Mouse (Mus musculus) myocyte (in vitro differentiated cells): ENCODE results near the gene 0610010K14Rik.

Experiments
- CEBPB ChIP-seq: IDR thresholded peaks from 2 replicates; pipeline ENCODE4 v1.6.1; 2011; ENCODE audit warnings: mild to moderate bottlenecking, moderate library complexity; ENCODE audit not compliant: poor library complexity, insufficient read depth, severe bottlenecking
- E2F4 ChIP-seq: IDR thresholded peaks from one replicate; pipeline ENCODE4 v1.6.1; 2011; ENCODE audit warnings: mild to moderate bottlenecking, control low read depth, moderate library complexity; ENCODE audit not compliant: insufficient read depth
- MYOD1 ChIP-seq, 3 experiments: IDR thresholded peaks; one replicate each; pipeline ENCODE4 v1.6.1; 2011; ENCODE audit warnings: control low read depth in 2 of 3, low read depth in 2 of 3, mild to moderate bottlenecking in 2 of 3, moderate library complexity in 1 of 3; ENCODE audit not compliant: insufficient read length in 2 of 3, control insufficient read depth in 1 of 3
- POLR2A ChIP-seq: IDR thresholded peaks from one replicate; pipeline ENCODE4 v1.6.1; 2011; ENCODE audit warnings: low read depth, mild to moderate bottlenecking, control low read depth, moderate library complexity; ENCODE audit not compliant: insufficient read length
- POLR2AphosphoS2 ChIP-seq: IDR thresholded peaks from one replicate; pipeline ENCODE4 v1.6.1; 2011; ENCODE audit warnings: low read depth, control low read depth; ENCODE audit not compliant: insufficient read length
- TCF12 ChIP-seq: IDR thresholded peaks from one replicate; pipeline ENCODE4 v1.6.1; 2011; ENCODE audit warnings: mild to moderate bottlenecking, control low read depth; ENCODE audit not compliant: poor library complexity, insufficient read depth, severe bottlenecking
- TCF3 ChIP-seq: IDR thresholded peaks from one replicate; pipeline ENCODE4 v1.6.1; 2011; ENCODE audit warnings: low read depth, control low read depth; ENCODE audit not compliant: insufficient read length

DNA sequence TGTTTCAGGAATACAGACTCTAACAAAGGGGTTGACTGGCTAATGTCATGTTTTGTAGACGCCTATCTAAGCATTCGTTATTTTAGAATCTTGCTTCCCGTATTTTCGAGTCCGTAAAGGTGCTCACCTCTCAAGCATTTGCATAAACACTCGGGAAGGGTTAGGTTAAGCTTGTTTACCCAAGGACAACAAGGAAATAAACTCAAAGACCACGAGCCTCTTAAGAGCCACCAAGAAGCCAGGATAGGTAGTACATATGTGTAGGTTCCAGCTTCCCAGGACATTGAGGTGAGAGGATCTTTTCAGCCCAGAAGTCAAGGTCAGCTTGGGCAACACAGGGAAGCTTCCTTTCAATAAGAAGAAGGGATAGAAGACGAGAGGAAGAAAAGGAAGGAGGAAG lies 38.6 kb downstream of the 0610010K14Rik start:
- TF ChIP-seq POLR2A (no peak), TCF3 (no peak), E2F4 (no peak), TCF12 (no peak), CEBPB (no peak), MYOD1 (IDR thresholded peaks at IDR 0.05; ENCODE audit: control insufficient read depth in 1 of 3, insufficient read length in 2 of 3, low read depth in 2 of 3) (no peak), POLR2AphosphoS2 (no peak)
